Mouse (Mus musculus) gastrocnemius, postnatal 36 days (tissue): ENCODE results near the gene Kcnk10. TPM values are rescaled to one million over a fixed set of nuclear protein-coding genes. Genes with fewer than 3 reads are reported as not detected.

ENCODE experiments used
- DNase-seq, 2 experiments: peaks; one replicate each; pipeline ENCODE4 v3.0.0; 2022
- intact Hi-C: fragments of 180-260 bp; cut with DNase I; formaldehyde crosslinking; loops from one replicate; pipeline ENCODE4 v1.15.1; 2025
- total RNA-seq, 2 experiments: library from RNA; stranded (reverse); gene quantifications; 2 replicates each; pipeline ENCODE4 v1.2.3; 2021

The Kcnk10 gene
- total RNA-seq, 2 experiments from 2014 or later = not detected

DNA sequence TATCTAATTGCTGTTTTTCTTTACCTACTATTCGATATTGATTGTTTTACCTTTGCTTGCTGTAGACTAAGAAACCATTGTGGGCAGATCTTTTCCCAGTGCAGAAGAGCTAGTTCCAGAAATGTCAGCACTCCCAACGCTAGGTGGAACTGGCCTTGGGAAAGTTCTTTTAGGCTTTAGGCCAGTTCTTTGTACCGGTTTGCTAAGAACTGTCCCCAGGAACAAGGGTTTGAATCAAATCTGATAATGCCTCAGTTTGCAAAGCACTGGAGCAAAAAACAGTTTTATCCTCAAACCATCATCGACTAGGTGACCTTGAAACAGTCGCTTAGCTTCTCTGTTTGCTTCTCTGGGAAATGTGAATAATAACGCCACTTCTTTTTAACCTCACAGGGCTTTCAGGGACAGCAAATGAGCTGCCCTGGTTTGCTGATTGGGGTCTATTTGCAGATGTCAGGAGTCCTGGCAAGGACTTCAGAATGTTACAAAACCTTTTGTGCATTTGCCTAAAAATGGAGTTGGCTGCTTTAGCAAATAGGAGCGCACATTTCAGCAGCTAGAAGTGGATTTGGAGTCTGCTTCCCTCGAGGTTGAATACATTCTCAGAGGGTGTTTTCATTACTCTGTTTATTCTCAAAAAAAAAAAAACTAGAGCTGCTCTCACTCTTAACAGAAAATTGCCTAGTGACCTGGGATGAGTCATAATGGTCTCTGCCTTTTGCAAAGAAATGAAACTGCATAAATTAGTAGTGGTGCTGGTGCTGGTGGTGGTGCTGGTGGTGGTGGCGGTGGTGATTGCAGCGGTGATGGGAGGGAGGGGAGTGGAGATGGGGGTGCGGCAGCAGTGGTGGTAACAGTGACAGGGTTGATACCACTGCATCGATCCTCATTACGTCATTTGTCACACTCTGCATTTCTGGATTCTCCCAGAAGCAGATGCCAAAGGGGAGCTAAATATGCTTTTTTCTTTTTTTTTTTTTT lies 53.5 kb downstream of the Kcnk10 start:
- DNase-seq = no peak
- intact Hi-C loops = no loop called here

- no peak for DNase-seq
- intact Hi-C loops = no loop called here
Measured at GRCm38 (mm10) chr12:98521311-98521710, 56.8 kb downstream of the Kcnk10 start.

DNA sequence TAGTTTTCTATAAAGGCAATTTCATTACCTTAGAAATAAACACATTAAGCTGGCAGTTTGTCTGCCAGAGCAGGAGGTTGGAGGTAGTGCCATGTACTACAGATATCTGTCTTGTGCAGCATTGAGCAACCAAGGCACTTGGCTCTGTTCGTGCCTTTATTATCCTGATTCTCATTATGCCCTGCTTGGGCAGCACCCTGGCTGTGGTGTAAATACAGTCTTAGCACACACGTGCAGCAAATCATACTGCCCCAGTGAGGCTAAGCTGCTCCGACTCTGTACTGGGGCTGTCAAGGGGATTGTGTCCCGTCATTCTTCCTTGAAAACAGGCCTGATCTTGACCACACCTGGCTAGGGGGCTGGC lies 57.6 kb downstream of the Kcnk10 start:
- DNase-seq = no peak
- intact Hi-C loops = no loop called here

DNA sequence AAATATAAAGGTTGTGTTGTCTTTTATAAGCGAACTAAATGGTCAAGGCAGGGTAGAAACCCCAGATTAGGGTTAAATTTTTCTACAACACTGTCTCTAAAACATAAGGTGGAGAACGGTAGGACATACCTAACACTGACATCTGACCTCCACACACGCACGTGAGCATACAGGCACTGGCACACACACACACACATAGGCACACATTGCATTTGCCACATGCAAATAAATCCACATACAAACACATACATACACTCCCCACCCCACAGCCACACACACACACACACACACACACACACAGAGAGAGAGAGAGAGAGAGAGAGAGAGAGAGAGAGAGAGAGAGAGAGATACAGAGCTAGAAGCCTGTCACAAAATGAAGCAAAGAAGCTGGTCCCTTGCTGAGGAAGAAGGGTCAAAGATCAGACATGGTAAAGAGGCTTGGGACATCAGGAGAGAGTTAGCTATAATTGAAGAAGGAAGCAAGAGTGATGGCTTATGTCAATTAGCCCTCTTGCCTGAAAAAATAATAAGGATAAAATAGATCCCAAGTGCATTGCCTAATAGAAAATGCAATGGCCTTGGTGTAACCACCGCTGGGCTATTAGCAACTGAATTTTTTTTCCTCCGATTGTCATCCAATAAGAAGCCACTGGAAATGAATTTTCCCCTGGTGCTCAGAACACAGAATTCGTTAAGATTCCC lies 58.1 kb downstream of the Kcnk10 start:
- no peak for DNase-seq
- intact Hi-C loops = no loop called here

DNA sequence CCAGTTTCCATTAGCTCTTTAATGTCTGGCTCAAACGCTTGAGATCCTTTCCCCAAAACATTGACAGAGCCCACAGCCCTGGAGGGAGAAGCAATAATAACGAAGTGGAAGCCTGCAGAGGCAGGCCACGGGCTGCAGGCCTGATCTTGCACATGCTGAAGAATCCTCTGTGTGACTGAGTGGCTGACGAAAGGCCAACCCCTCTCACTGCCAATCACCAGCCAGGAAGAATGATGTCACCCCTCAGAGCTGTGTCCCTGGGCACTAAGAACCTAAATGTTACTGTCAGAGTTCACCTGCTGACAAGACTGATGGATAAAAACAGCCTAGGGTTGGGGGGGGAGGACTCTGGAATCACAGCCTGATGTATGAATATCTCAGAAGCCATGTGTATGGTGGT lies 72.5 kb downstream of the Kcnk10 start:
- intact Hi-C loops = no loop called here

DNA sequence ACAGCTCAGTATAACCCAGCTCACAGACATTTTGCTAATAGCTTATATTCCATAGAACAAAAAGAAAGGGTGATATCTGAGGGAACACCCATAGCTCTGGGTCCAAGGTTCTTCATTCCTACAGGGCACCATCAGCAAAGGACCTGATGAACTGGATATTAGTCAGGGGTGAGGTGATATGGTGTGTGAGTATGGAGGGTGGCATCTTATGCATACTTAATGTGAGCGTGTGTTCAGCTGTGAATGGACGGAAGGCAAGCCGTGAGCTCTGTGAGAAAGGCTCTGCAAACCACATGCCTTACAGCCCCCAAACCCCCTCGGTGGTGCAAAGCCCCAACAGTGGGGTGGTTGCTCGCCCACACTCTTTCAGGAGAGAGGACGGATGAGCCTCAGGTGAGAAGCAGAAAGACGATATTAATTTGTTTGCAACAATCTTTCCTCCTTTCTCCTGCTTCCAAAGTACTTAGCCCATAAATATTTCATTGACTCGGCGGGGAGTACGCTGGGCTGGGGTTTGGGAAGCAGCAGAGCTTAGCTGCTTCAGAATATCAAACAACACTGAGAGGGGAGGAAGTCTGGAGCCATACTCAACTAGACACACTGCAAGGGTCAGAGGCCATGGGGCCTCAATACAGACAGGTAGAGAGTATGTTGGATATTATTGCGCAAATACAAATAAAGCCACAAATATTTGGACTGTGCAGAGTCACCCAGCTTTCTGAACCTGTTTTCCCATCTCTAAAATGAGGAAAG lies 76.4 kb downstream of the Kcnk10 start:
- intact Hi-C loops = no loop called here
- no peak for DNase-seq

More for the DNA sequence above, 72.5 kb downstream of the Kcnk10 start:
- no peak for DNase-seq

GRCm38 (mm10) chr12:98501045-98501444 lies 77.1 kb downstream of the Kcnk10 start:
- intact Hi-C loops = no loop called here
- DNase-seq = no peak

- DNase-seq = no peak
Measured at GRCm38 (mm10) chr12:98481460-98481859, 96.7 kb downstream of the Kcnk10 start.

DNA sequence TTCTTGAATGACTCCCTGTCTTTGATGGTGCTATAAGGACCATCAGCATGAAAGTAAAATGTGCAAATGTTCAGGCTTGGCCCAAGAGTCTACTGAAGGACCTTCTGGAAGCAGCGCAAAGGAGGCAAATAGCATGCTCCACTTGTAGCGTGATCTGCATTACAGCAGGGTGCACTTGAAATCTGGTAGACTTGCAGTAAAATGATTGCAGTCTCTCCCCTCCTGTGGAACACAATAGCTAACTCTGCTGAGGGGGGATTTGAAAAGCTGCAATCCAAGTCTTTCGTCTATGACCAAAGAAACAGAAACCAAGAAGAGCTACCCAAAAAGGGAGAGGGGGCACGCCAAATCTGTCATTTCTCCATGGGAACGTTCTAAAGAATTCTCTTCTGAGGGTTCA lies 97.1 kb downstream of the Kcnk10 start:
- no peak for DNase-seq
- intact Hi-C loops = no loop called here

More at GRCm38 (mm10) chr12:98481460-98481859, 96.7 kb downstream of the Kcnk10 start:
- intact Hi-C loops = no loop called here

- intact Hi-C loops = no loop called here
- no peak for DNase-seq
Measured at GRCm38 (mm10) chr12:98477673-98478461, 100.2 kb downstream of the Kcnk10 start.

- no peak for DNase-seq
- intact Hi-C loops = no loop called here
Measured at GRCm38 (mm10) chr12:98471232-98471631, 106.9 kb downstream of the Kcnk10 start.

- intact Hi-C loops = no loop called here
- DNase-seq = no peak
Measured at GRCm38 (mm10) chr12:98470097-98470496, 108.0 kb downstream of the Kcnk10 start.

DNA sequence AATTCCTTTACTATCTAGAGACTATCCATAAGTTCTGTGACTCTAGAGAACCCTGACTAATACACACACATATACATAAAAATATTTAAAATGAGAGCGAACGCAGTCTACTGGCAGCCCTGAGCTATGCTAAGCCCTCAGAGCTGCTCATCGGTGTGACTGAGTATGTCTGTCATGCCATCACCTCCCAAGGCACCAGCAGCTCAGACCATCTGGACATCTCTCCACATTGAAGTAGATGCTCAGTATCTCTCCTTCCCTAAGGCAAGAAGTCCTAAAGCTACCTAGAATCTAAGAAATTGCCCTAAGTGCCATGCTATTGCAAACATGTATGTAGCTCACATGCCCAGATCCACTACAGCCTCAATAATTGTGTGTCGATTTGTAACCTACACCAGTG lies 110.3 kb downstream of the Kcnk10 start:
- DNase-seq = no peak
- intact Hi-C loops = no loop called here

DNA sequence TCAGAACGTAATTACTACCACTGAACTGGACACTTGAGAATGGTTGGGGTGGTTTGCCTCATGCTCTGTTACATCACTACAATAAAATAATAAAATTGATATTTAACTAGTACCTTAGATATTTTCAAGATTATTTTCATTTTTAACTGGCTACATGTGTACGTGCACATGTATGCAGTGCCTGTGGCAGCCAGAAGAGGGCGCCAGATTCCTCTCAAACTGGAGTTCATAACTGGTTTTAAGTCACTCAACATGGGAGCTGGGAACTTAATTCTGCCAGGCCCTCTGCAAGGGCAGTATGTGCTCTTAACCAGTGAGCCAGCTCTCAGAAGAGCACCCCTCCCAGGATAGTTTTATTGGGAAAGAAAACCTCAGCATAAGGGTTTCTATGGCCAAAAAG lies 118.2 kb downstream of the Kcnk10 start:
- intact Hi-C loops = no loop called here
- no peak for DNase-seq

GRCm38 (mm10) chr12:98458944-98459343 lies 119.2 kb downstream of the Kcnk10 start:
- intact Hi-C loops = no loop called here
- no peak for DNase-seq

- intact Hi-C loops = no loop called here
- no peak for DNase-seq
Measured at GRCm38 (mm10) chr12:98458516-98458915, 119.6 kb downstream of the Kcnk10 start.

DNA sequence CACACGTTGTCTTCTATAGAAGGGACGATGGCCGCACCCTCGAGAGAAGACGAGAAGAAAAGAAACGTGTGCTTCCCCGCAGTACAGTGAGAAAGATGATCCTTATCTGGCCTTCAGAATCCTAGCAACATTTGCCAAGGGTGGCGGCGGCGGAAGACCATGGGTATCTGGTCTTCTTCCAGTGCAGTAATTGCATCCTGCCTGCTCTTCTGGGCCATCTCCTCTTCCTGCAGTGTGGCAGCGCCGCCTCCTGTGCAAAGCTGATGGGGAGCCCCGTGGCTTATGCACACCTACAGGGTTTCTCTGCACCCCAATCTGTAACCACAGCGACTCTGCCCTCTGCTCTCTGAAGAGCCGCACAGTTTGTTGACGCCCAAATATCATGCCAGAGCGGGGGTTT lies 124.9 kb downstream of the Kcnk10 start:
- DNase-seq = no peak
- intact Hi-C loops = no loop called here

DNA sequence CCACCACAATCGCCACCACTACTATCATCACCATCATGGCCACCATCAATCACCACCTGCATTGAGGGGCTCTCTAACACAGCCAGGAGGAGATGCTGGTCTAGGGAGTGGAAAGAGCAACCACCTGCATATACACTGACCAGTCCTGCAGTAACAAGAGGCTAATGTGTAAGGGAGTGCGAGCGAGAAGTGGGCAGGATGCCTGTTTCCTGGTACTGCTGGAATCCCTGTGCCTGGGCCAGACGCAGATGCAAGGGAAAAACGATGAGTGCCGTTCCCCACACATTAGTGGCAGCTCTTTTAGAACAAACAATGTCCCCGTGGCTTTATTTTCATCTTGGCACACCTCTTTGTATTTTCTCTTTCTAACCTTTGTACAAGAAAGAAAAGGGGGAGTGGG lies 125.5 kb downstream of the Kcnk10 start:
- DNase-seq = no peak
- intact Hi-C loops = no loop called here

DNA sequence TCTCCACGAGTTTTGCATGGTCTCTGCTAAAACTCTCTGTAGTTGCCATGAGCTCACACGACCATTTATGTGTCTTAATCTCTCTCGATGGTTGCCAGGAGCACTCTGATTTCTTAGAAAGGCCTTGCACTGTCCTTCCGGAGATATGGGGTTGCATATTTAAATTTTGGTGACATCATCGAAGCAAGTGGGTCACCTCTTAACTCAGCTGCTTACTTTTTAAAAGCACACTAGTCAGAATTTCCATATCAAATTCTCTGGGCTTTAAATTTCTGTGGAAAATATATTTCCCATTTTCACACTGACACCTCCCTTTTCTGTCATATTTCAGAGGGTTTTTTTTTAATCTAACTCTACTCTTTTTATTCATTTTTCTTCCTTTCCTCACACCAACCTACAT lies 132.5 kb downstream of the Kcnk10 start:
- intact Hi-C loops = no loop called here
- no peak for DNase-seq

DNA sequence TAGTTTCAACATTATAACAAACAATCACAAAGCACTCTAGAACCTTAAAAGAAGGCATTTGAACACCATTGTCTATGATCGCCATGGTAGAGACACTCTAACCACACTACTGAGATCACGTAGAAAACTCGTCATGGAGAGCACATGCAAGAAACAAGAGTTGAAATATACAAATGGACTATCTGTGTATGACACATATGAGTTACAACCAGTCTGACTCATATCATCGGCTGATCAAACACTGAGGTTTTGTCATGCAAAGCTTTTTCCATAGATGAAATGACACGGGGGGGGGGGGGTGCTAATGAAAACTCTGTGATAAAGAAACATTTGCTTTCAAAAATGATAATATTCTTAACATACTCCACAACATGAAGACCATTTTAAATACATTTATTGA lies 133.2 kb downstream of the Kcnk10 start:
- DNase-seq = no peak
- intact Hi-C loops = no loop called here
